Mouse (Mus musculus): Measurements from ENCODE around the gene Ngef.

- TF ChIP-seq CTCF (IDR thresholded peaks at IDR 0.05): no peak
- TF ChIP-seq POLR2A (IDR thresholded peaks at IDR 0.05; ENCODE audit: insufficient read depth, low read depth, low read length): no peak
- no peak for TF ChIP-seq EP300 (IDR thresholded peaks at IDR 0.05; ENCODE audit: insufficient read depth, low read depth, low read length)
Observed at GRCm38 (mm10) chr1:87475076-87475895, 98.4 kb downstream of the Ngef start.

Measured in heart, adult 2 months (tissue).